Mouse (Mus musculus) liver (tissue): ENCODE measurements at regions not wholly inside any gene's neighbourhood (a gene's known extent, or its start where the extent isn't known, plus 50 kb on each side); places are given as distances from the start of the nearest gene placed in this dataset.

Experiments
- DNase-seq: peaks from one replicate; pipeline ENCODE4 v3.0.0-alpha.2; 2020; ENCODE audit warnings: mixed read lengths

- no peak for DNase-seq
Measured at GRCm38 (mm10) chr10:99467319-99467842, 204.3 kb downstream of the Dusp6 start.

- DNase-seq = no peak
Measured at GRCm38 (mm10) chr10:99468971-99469370, 205.9 kb downstream of the Dusp6 start.

GRCm38 (mm10) chr10:99471832-99472497 lies 208.9 kb downstream of the Dusp6 start:
- DNase-seq = no peak

- DNase-seq = no peak
Measured at GRCm38 (mm10) chr10:99472806-99473205, 209.8 kb downstream of the Dusp6 start.

GRCm38 (mm10) chr10:99473758-99474157 lies 210.7 kb downstream of the Dusp6 start:
- no peak for DNase-seq

GRCm38 (mm10) chr10:99474546-99474945 lies 211.5 kb downstream of the Dusp6 start:
- DNase-seq = no peak

- DNase-seq = no peak
Measured at GRCm38 (mm10) chr10:99476214-99476613, 213.2 kb downstream of the Dusp6 start.

GRCm38 (mm10) chr10:99476776-99477175 lies 213.7 kb downstream of the Dusp6 start:
- no peak for DNase-seq

- no peak for DNase-seq
Measured at GRCm38 (mm10) chr10:99480573-99480972, 217.5 kb downstream of the Dusp6 start.

GRCm38 (mm10) chr10:99482009-99482408 lies 219.0 kb downstream of the Dusp6 start:
- no peak for DNase-seq

- DNase-seq = no peak
Measured at GRCm38 (mm10) chr10:99488195-99489080, 225.4 kb downstream of the Dusp6 start.

GRCm38 (mm10) chr10:99511514-99512237 lies 247.8 kb downstream of the Csl start:
- DNase-seq = no peak

GRCm38 (mm10) chr10:99517944-99518343 lies 241.5 kb downstream of the Csl start:
- DNase-seq = no peak

- no peak for DNase-seq
Measured at GRCm38 (mm10) chr10:99519479-99519878, 240.0 kb downstream of the Csl start.

GRCm38 (mm10) chr10:99523817-99524216 lies 235.6 kb downstream of the Csl start:
- DNase-seq = no peak

GRCm38 (mm10) chr10:99524273-99525212 lies 234.9 kb downstream of the Csl start:
- DNase-seq = peak; percentile 13

GRCm38 (mm10) chr10:99526148-99526547 lies 233.3 kb downstream of the Csl start:
- DNase-seq = no peak

- no peak for DNase-seq
Measured at GRCm38 (mm10) chr10:99526561-99526960, 232.9 kb downstream of the Csl start.

- no peak for DNase-seq
Measured at GRCm38 (mm10) chr10:99531104-99531503, 228.4 kb downstream of the Csl start.

GRCm38 (mm10) chr10:99531556-99531955 lies 227.9 kb downstream of the Csl start:
- DNase-seq = no peak

- DNase-seq = no peak
Measured at GRCm38 (mm10) chr10:99531992-99532391, 227.5 kb downstream of the Csl start.

- no peak for DNase-seq
Measured at GRCm38 (mm10) chr10:99532697-99533119, 226.8 kb downstream of the Csl start.
